Mouse (Mus musculus) common myeloid progenitor, adult 5-6 weeks (primary cell): ENCODE measurements at regions not wholly inside any gene's neighbourhood (a gene's known extent, or its start where the extent isn't known, plus 50 kb on each side); places are given as distances from the start of the nearest gene placed in this dataset.
A peak's percentile ranks its signal among the peaks of the same experiment; 100 is the strongest.

ENCODE experiments used
- ATAC-seq: replicated peaks from 2 replicates; pipeline ENCODE4 v1.8.0; 2016; ENCODE audit warnings: low read depth, mild to moderate bottlenecking, moderate TSS enrichment, inconsistent platforms; ENCODE audit not compliant: poor library complexity, severe bottlenecking

GRCm38 (mm10) chr15:68471928-68472327, 1971.2 kb upstream of the Lrrc6 start:
- ATAC-seq, result no peak

DNA sequence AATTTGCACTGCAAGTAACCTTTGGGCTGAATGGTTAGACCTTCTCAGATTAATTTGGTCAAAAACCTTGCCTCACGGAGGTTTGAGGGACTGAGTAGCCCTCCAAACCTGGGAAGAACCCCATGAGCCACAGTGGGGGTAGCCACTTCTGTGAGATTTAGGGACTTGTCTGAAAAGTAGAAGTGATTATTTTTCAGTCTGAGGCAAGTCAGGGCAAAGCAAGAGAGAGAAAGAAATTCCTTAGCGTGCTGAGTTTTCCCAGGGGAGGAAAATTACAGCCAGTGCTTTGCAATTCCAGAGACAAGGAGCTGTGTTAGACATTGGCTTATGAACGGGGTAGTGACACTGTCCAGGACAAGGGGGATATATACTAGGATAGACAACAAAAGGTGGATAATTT, 1962.1 kb upstream of the Lrrc6 start:
- ATAC-seq, result no peak

- no peak for ATAC-seq
These were observed 1956.5 kb upstream of the Lrrc6 start for GRCm38 (mm10) chr15:68457239-68457638.

DNA sequence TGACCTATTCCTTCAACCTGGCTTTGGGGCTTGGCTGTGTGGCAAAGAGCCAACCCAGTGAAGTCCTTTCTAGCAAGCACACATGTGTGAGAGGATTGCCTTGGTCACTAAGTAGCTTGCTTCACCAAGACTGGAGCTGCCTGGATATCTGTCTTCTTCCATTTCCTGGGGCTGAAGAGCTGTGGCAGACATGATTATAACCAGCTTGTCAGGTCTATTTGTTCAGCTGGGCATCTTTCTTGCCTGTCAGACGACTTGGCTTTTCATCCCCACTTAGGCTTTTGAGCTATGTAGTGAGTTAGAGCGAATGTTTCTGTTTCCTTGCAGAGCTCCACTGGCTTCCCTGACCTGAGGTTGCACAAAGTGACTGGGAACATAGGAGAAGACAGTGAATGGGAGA, 1951.3 kb upstream of the Lrrc6 start:
- ATAC-seq, result no peak

GRCm38 (mm10) chr15:68445341-68445740, 1944.6 kb upstream of the Lrrc6 start:
- no peak for ATAC-seq

DNA sequence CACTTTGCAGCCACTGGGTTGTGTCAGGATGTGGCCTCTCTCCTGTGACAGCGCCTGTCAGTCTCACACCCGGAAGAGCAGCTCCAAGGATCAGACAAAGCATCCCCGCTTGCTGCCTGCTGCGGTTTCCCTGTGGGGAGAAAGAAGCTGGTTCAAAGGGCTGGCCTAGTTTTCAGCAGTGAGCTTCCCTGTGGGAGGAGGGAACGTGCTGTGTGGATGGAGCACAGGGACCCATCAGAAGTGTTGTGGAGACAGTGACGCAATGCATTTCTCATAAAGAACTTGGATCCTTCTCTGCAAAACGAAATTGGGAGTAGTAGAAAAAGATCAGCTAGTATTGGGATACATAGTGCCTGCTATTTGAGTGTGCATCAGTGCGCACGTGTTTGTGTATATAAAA, 1939.9 kb upstream of the Lrrc6 start:
- ATAC-seq, result no peak

- no peak for ATAC-seq
These were observed 1935.3 kb upstream of the Lrrc6 start for GRCm38 (mm10) chr15:68435961-68436360.

GRCm38 (mm10) chr15:68431251-68431650, 1930.5 kb upstream of the Lrrc6 start:
- ATAC-seq, result no peak

DNA sequence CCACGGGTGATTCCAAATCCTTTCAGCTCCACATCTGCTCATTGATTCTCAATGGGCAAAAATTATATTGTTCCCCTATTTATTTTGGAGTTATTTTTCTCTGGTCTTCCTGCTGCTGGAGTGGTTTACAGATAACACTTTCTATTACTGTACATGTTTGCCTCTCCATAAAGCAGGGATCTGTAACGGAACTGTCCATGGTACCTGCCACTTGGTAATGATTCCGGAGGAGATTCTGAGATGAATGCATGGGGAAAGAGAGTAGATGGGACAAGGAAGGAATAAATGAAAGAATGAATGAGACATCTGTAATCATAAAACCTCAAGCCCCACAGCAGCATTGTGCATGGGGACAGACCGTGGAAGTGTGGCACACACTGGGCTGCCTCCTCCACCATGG, 1929.8 kb upstream of the Lrrc6 start:
- ATAC-seq, result no peak

- ATAC-seq, result peak; percentile 92
These were observed 1927.9 kb upstream of the Lrrc6 start for GRCm38 (mm10) chr15:68428444-68429228.

- ATAC-seq, result no peak
These were observed 1916.4 kb upstream of the Lrrc6 start for GRCm38 (mm10) chr15:68417142-68417541.

GRCm38 (mm10) chr15:68415401-68415925, 1914.8 kb upstream of the Lrrc6 start:
- ATAC-seq, result peak; percentile 76

GRCm38 (mm10) chr15:68414047-68414446, 1913.3 kb upstream of the Lrrc6 start:
- ATAC-seq, result no peak

GRCm38 (mm10) chr15:68412697-68413096, 1912.0 kb upstream of the Lrrc6 start:
- ATAC-seq, result no peak

DNA sequence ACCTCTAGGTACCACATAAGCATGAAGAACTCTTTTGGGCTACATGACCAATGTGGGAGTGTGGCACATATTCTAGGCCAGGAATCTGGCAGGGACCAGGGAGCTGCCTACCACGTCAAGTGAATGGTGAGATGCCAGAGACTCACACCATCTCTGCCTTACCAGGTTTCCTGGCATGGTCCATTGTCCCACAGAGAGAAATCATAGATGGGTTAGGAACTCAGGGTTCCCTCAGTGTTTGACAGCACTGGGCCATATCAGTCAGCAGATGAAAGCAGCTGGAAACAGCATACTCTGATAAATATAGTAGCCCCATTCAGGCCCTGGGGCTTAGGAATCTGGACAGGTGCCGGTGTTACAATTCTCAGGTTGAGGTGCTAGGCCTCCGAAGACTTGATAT, 1911.4 kb upstream of the Lrrc6 start:
- ATAC-seq, result no peak

GRCm38 (mm10) chr15:68403554-68404070, 1902.9 kb upstream of the Lrrc6 start:
- ATAC-seq, result no peak

GRCm38 (mm10) chr15:68401726-68402125, 1901.0 kb upstream of the Lrrc6 start:
- ATAC-seq, result no peak

GRCm38 (mm10) chr15:68401006-68401405, 1900.3 kb upstream of the Lrrc6 start:
- no peak for ATAC-seq

DNA sequence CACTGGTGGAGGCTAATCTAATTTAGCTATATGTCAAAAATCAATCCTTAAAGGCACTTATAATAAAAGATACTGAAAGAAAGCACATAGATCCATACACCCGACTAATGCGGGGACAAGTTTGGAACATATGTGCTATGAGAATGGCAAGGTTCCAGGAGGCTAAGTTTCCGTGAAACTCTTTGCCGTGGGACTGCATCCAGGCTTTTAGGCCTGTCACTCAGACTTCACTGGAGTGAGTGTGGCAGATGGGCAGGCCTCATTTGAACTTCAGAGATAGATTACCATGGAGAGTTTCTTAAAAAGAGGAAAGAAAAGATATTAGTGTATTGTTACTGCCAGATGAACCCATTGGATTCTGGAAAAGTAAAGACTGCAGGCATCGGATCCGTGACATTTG, 1895.9 kb upstream of the Lrrc6 start:
- ATAC-seq, result no peak

GRCm38 (mm10) chr15:68394749-68395148, 1894.0 kb upstream of the Lrrc6 start:
- peak; percentile 79 for ATAC-seq

DNA sequence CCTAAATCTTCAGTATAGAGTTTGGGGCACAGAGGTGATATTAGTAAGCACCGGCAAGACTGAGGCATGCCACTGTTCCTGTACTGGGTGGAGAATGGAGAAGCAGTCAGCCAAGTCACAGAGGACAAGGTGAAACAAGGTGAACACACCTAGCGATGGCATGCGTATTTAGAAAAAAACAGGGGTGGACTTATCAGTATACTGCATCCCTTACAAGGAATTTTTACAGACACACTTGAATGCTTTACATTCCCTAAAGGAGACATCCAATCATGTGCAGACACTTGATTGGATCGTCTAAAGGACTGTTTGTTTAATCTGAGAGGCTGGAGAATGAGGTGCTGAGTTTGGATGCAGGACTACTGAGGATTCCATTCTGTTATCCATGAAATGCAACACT, 1893.4 kb upstream of the Lrrc6 start:
- no peak for ATAC-seq

- 0 out of 2 replicates have a peak, but pooled peaks have one; percentile 22 for ATAC-seq
These were observed 1891.0 kb upstream of the Lrrc6 start for GRCm38 (mm10) chr15:68391737-68392136.
